Mouse (Mus musculus) E14TG2a.4 (cell line): ENCODE measurements around the gene Rfx1.

Source experiments
- CTCF ChIP-seq: conservative IDR thresholded peaks from 2 replicates; pipeline ENCODE4 v1.5.1; 2014; ENCODE audit warnings: low read length
- POU5F1 ChIP-seq: IDR thresholded peaks from 2 replicates; pipeline ENCODE4 v1.6.1; 2014; ENCODE audit warnings: low read length, borderline replicate concordance

DNA sequence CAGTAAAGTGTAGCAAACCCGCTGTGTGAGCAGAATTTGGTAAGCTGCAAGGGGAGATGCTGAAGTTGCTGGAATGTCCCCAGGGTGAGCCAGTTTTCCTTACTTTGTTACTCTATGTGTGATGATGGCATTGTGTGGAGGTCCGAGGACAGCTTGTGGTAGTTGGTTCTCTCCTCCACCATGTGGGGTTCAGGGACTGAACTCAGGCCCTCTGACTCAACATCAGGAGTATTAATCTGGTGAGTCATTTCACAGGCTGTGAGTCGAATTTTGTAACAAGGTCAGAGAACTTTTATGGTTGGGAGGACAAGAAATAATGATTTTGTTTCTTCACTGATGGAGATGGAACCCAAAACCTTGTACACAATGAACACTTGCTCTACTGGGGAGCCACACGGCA lies 33.9 kb upstream of the Rfx1 start:
- no peak for TF ChIP-seq CTCF
- TF ChIP-seq POU5F1: no peak
